ENCODE assay signal across 18 mouse cellular contexts in genomic region chr19:18617504-18617903, GRCm38 (mm10).
"Had no signal": no experiment of that assay in that cellular context is flagged by ENCODE, and none has a peak within 500 bp of the region (broad histone marks: within the 10 kb centered on the region; RNA-seq: fewer than 3 reads in every experiment).

No protein-coding gene starts in this region.

- H3K27ac ChIP-seq: midbrain, embryonic 10.5 days; midbrain, embryonic 13.5 days; midbrain, embryonic 15.5 days; neural tube, embryonic 13.5 days; neural tube, embryonic 15.5 days had no signal

- H3K36me3 ChIP-seq: midbrain, embryonic 10.5 days; midbrain, embryonic 13.5 days; midbrain, embryonic 15.5 days; neural tube, embryonic 13.5 days; neural tube, embryonic 15.5 days had no signal

- H3K9me3 ChIP-seq: midbrain, embryonic 10.5 days; midbrain, embryonic 13.5 days; midbrain, embryonic 15.5 days; neural tube, embryonic 13.5 days; neural tube, embryonic 15.5 days had no signal

- DNase-seq: lung, adult 18-20 months; lung, embryonic 14.5 days; lung, postnatal 10 days; lung, postnatal 4 days; retina, postnatal 1 day; right cerebral cortex, adult 18-20 months; right cerebral cortex, postnatal 25 days; right cerebral cortex, postnatal 4 days; spleen, adult 18-20 months; thymus, adult 18-20 months; thymus, postnatal 14 days; thymus, postnatal 36 days had no signal

- H3K4me3 ChIP-seq: midbrain, embryonic 10.5 days; midbrain, embryonic 13.5 days; midbrain, embryonic 15.5 days; myocyte; neural tube, embryonic 13.5 days; neural tube, embryonic 15.5 days had no signal

- H3K4me1 ChIP-seq: midbrain, embryonic 13.5 days; midbrain, embryonic 15.5 days; neural tube, embryonic 13.5 days; neural tube, embryonic 15.5 days had no signal

- ATAC-seq: midbrain, embryonic 13.5 days; midbrain, embryonic 15.5 days had no signal

- H3K27me3 ChIP-seq: midbrain, embryonic 13.5 days; midbrain, embryonic 15.5 days; neural tube, embryonic 13.5 days; neural tube, embryonic 15.5 days had no signal

- H3K4me2 ChIP-seq: lung, embryonic 14.5 days; midbrain, embryonic 13.5 days; midbrain, embryonic 15.5 days; neural tube, embryonic 13.5 days; neural tube, embryonic 15.5 days had no signal

- H3K9ac ChIP-seq: lung, embryonic 14.5 days; midbrain, embryonic 13.5 days; midbrain, embryonic 15.5 days; neural tube, embryonic 13.5 days; neural tube, embryonic 15.5 days had no signal
